Mouse (Mus musculus) liver, embryonic 14.5 days (tissue): ENCODE data around the gene 1700011L22Rik. TPM values are rescaled to one million over a fixed set of nuclear protein-coding genes. Genes with fewer than 3 reads are reported as not detected.
A peak's percentile ranks its signal among the peaks of the same experiment; 100 is the strongest.

ENCODE experiments used
- ATAC-seq: fragments of 200-750 bp; cut with Nextera tagmentation; 2 replicates; pipeline ENCODE4 v1.8.0; 2017; ENCODE audit warnings: moderate number of reproducible peaks, mild to moderate bottlenecking, moderate library complexity; ENCODE audit not compliant: insufficient read depth
- DNase-seq, 3 experiments: peaks; one replicate each; pipeline ENCODE4 v3.0.0-alpha.2; 2012 to 2013; ENCODE audit warnings: low read depth in 3 of 3, low spot score in 3 of 3
- H3K27ac ChIP-seq: fragments of 300-500 bp; sonication (generic); 2 replicates; pipeline ENCODE4 v1.5.1; 2014; ENCODE audit warnings: moderate library complexity, mild to moderate bottlenecking, control low read depth, inconsistent platforms
- H3K27me3 ChIP-seq: fragments of 300-500 bp; sonication (generic); 2 replicates; pipeline ENCODE4 v1.6.1; 2014; ENCODE audit warnings: mild to moderate bottlenecking, low read length, moderate library complexity; ENCODE audit not compliant: control insufficient read depth, insufficient read depth
- H3K36me3 ChIP-seq: fragments of 300-500 bp; sonication (generic); replicated peaks from 2 replicates; pipeline ENCODE4 v1.6.1; 2014; ENCODE audit warnings: low read depth; ENCODE audit not compliant: control insufficient read depth, insufficient read depth
- H3K4me1 ChIP-seq, 2 experiments: fragments of 200-500 bp in 1 of 2; fragments of 300-500 bp in 1 of 2; sonication (generic) in 1 of 2; replicated peaks; 2 replicates each; pipeline ENCODE4 v1.6.1; 2012 to 2014; ENCODE audit warnings: antibody characterized with exemption in 1 of 2, inconsistent platforms in 1 of 2, low read length in 1 of 2; ENCODE audit not compliant: control insufficient read depth in 2 of 2, insufficient read depth in 2 of 2
- H3K4me2 ChIP-seq: fragments of 300-500 bp; sonication (generic); 2 replicates; pipeline ENCODE4 v1.6.1; 2014; ENCODE audit warnings: low read depth, mild to moderate bottlenecking, control low read depth, moderate library complexity
- H3K4me3 ChIP-seq, 2 experiments: fragments of 200-500 bp in 1 of 2; fragments of 300-500 bp in 1 of 2; sonication (generic) in 1 of 2; 2 replicates each; pipeline ENCODE4 v1.5.1; 2012 to 2014; ENCODE audit warnings: low read depth in 2 of 2, low read length in 2 of 2, mild to moderate bottlenecking in 2 of 2, control low read depth in 1 of 2, inconsistent platforms in 1 of 2, moderate library complexity in 1 of 2; ENCODE audit not compliant: insufficient read depth in 1 of 2
- H3K9ac ChIP-seq: fragments of 300-500 bp; sonication (generic); replicated peaks from 2 replicates; pipeline ENCODE4 v1.6.1; 2014; ENCODE audit warnings: mild to moderate bottlenecking, control low read depth, moderate library complexity
- H3K9me3 ChIP-seq: fragments of 300-500 bp; sonication (generic); 2 replicates; pipeline ENCODE4 v1.6.1; 2016; ENCODE audit warnings: low read length, mixed read lengths; ENCODE audit not compliant: control insufficient read depth
- CTCF ChIP-seq: IDR thresholded peaks from 2 replicates; pipeline ENCODE4 v1.5.1; 2016; ENCODE audit warnings: antibody characterized with exemption, low read depth, control low read depth
- EP300 ChIP-seq: IDR thresholded peaks from 2 replicates; pipeline ENCODE4 v1.6.1; 2016; ENCODE audit warnings: antibody characterized with exemption, low read depth
- WGBS: fragments of 180-500 bp; shearing (Covaris S2); extraction: QIAGEN DNeasy Blood & Tissue Kit; methylation state at CpG from one replicate; pipeline ENCODE4 v1.1.7; 2014; ENCODE audit not compliant: insufficient replicate concordance; 5-methylcytosine and 5-hydroxymethylcytosine counted together
- polyA plus RNA-seq, 2 experiments: library from polyadenylated mRNA; depleted of rRNA in 1 of 2; stranded (reverse) in 1 of 2; unstranded in 1 of 2; fragments of >200 nt; fragmentation: Nextera tagmentation in 1 of 2; extraction: Ambion mirVana in 1 of 2; gene quantifications; 2 replicates each; pipeline versions ENCODE4 v1.2.1 to v1.2.3; 2012 to 2014

Gene 1700011L22Rik
- polyA plus RNA-seq, 2 experiments, result not detected

- DNase-seq (no peak), ATAC-seq (no peak)
- Histone ChIP-seq H3K9ac (no peak overlapping the region), H3K4me3 (no peak overlapping the region), H3K9me3 (no peaks in the 10 kb centered on the region), H3K27me3 (no peaks in the 10 kb centered on the region), H3K36me3 (no peaks in the 10 kb centered on the region), H3K27ac (no peak overlapping the region), H3K4me1 (peaks cover 0 to 10% of the 10 kb centered on the region in 2 experiments; a peak in 2 of 4 replicates), H3K4me2 (no peak overlapping the region)
- TF ChIP-seq EP300, result no peak
- no peak for TF ChIP-seq CTCF
- 62% methylated on average over 3 of the region's 3 CpGs for WGBS
Observed at GRCm38 (mm10) chr8:79165276-79165675, 83.1 kb downstream of the 1700011L22Rik start.

GRCm38 (mm10) chr8:79164336-79164735 is 84.0 kb downstream of the 1700011L22Rik start:
- H3K4me1 ChIP-seq, result peaks cover 0 to 13% of the 10 kb centered on the region in 2 experiments; a peak in 2 of 4 replicates
- H3K4me3 ChIP-seq, result no peak overlapping the region
- H3K27me3 ChIP-seq, result no peaks in the 10 kb centered on the region
- H3K36me3 ChIP-seq, result no peaks in the 10 kb centered on the region
- no peak for TF ChIP-seq EP300
- no peak for TF ChIP-seq CTCF
- H3K9me3 ChIP-seq, result no peaks in the 10 kb centered on the region
- no peak for DNase-seq
- WGBS, result 42% methylated on average over 1 of the region's 1 CpGs
- H3K4me2 ChIP-seq, result no peak overlapping the region
- H3K9ac ChIP-seq, result no peak overlapping the region
- H3K27ac ChIP-seq, result no peak overlapping the region
- ATAC-seq, result no peak

DNA sequence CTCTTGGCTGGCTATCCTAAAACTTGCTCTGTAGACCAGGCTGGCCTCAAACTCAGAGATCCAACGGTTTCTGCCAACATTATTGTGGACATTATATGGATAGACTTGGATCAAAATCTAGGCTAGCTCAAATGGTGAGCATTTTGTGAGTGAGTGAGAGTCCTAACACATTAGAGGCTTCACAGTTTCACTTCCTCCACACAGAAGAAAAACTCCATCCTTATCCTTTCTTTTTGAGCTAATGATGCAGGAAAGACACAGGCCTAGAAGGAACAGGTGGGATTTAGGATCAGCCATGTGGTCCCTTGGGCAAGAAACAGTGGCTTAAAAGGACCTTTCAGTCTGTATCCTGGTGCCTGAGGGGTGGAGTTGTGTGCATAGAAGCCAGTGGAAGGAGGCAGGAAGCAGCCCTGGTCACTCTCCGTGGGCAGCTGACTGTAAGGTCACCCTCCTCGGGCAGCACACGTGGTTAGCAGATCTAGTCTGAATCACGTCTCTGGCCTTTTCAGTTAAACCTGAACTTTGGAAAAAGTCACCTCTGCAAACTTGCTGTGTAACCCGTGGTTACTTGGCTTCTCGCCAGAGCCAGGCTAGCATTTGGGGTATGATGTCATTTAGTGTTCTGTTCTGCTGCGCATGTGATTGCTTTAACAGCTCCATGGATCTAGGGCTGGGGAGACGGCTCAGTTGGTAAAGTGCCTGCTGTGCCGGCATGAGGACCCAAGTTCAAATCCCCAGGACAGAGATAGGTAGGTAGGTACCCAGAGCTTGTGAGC is 85.6 kb downstream of the 1700011L22Rik start:
- no peaks in the 10 kb centered on the region for H3K36me3 ChIP-seq
- no peak for TF ChIP-seq EP300
- TF ChIP-seq CTCF, result no peak
- H3K27ac ChIP-seq, result no peak overlapping the region; the same call in 1 of the 2 replicates
- H3K9ac ChIP-seq, result no peak overlapping the region
- H3K27me3 ChIP-seq, result no peaks in the 10 kb centered on the region
- H3K4me3 ChIP-seq, result no peak overlapping the region
- peaks cover 0 to 13% of the 10 kb centered on the region in 2 experiments; a peak in 2 of 4 replicates for H3K4me1 ChIP-seq
- H3K9me3 ChIP-seq, result no peaks in the 10 kb centered on the region
- no peak overlapping the region for H3K4me2 ChIP-seq
- peak; percentile 30 to 45 (median 33) for DNase-seq
- peak; percentile 70 for ATAC-seq
- WGBS, result 52% methylated on average over 10 of the region's 10 CpGs

- 52% methylated on average over 4 of the region's 4 CpGs for WGBS
- peaks cover 0 to 13% of the 10 kb centered on the region in 2 experiments; a peak in 2 of 4 replicates for H3K4me1 ChIP-seq
- no peak overlapping the region for H3K4me2 ChIP-seq
- no peaks in the 10 kb centered on the region for H3K27me3 ChIP-seq
- H3K27ac ChIP-seq, result no peak overlapping the region
- no peak for DNase-seq
- H3K4me3 ChIP-seq, result no peak overlapping the region
- TF ChIP-seq EP300 (no peak), CTCF (no peak)
- no peaks in the 10 kb centered on the region for H3K36me3 ChIP-seq
- H3K9ac ChIP-seq, result no peak overlapping the region
- ATAC-seq, result no peak
- no peaks in the 10 kb centered on the region for H3K9me3 ChIP-seq
Observed at GRCm38 (mm10) chr8:79161172-79161778, 87.1 kb downstream of the 1700011L22Rik start.

Other genes starting within 250 kb of the 1700011L22Rik start
- 0.93 and 1.1 TPM in 2 replicates for gene Zfp827, start 220.1 kb downstream of the 1700011L22Rik start, polyA plus RNA-seq (2012; rRNA removed)
- gene Zfp827, start 220.1 kb downstream of the 1700011L22Rik start, polyA plus RNA-seq (2014; fragmentation: Nextera tagmentation; extraction: Ambion mirVana), result 0.34 and 0.63 TPM in 2 replicates
- 1.9 and 2.9 TPM in 2 replicates for gene Mmaa, start 46.4 kb upstream of the 1700011L22Rik start, polyA plus RNA-seq (2012; rRNA removed)
- gene Mmaa, start 46.4 kb upstream of the 1700011L22Rik start, polyA plus RNA-seq (2014; fragmentation: Nextera tagmentation; extraction: Ambion mirVana), result 3.3 and 4.2 TPM in 2 replicates
- 3.1 and 4.1 TPM in 2 replicates for gene Smad1, start 150.9 kb upstream of the 1700011L22Rik start, polyA plus RNA-seq (2012; rRNA removed)
- gene Smad1, start 150.9 kb upstream of the 1700011L22Rik start, polyA plus RNA-seq (2014; fragmentation: Nextera tagmentation; extraction: Ambion mirVana), result 4.5 and 6.0 TPM in 2 replicates